Comparison of ENCODE assay signal across 15 mouse cellular contexts in the genomic region with DNA sequence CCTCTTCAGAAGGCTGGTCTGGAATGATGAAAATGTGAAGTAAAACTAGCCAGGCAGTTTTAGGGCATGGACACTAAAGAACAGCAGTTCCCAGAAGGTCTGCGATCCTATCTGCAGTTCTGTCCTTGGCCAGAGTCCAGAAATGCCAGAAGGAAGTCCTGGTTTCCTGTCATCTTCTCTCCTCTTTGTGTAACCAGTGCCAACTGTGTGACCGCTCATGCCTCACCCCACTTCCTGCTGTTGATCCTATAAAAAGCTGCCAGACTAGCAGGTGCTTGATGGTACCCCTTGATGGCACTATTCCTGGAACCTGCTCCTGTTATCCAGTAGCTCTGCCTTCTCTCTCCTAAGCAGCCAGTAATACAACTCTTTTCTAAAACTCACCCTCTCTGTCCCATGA. TPM values are rescaled to one million over a fixed set of nuclear protein-coding genes. Genes with fewer than 3 reads are reported as not detected.
DNase-seq lines count a peak whose midpoint lies in the region; ATAC-seq and TF ChIP-seq lines count a peak whose summit lies in the region.
"Had no signal": no experiment of that assay in that cellular context is flagged by ENCODE, and none has a peak within 500 bp of the region (broad histone marks: within the 10 kb centered on the region; RNA-seq: fewer than 3 reads in every experiment).

No protein-coding gene starts in this region.

- no peak overlapping the region for H3K4me2 ChIP-seq in lung, embryonic 14.5 days
- H3K4me2 ChIP-seq: heart, embryonic 15.5 days had no signal

- no peak overlapping the region for H3K9ac ChIP-seq in lung, embryonic 14.5 days
- H3K9ac ChIP-seq: forebrain, postnatal 0 days; heart, embryonic 15.5 days had no signal

- no peaks in the 10 kb centered on the region for H3K36me3 ChIP-seq in lung, embryonic 14.5 days (ENCODE audit: insufficient read depth)
- no peaks in the 10 kb centered on the region for H3K36me3 ChIP-seq in midbrain, embryonic 10.5 days
- H3K36me3 ChIP-seq: heart, embryonic 15.5 days had no signal

- H3K27me3 ChIP-seq in lung, embryonic 14.5 days (ENCODE audit: insufficient read depth, low read length) = no peaks in the 10 kb centered on the region
- H3K27me3 ChIP-seq in midbrain, embryonic 10.5 days (ENCODE audit: low read depth, poor library complexity, severe bottlenecking) = no peaks in the 10 kb centered on the region
- H3K27me3 ChIP-seq: heart, embryonic 15.5 days had no signal

- peak; percentile 16 for DNase-seq in lung, embryonic 14.5 days
- DNase-seq in lung, postnatal 25 days (ENCODE audit: low spot score) = no peak
- DNase-seq in c-Kit-positive CD71-negative TER-119-negative erythroid progenitor cells, embryonic 14.5 days (ENCODE audit: low read depth) = peak; percentile 12
- DNase-seq in cerebellum, postnatal 36 days = peak; percentile 29 to 30
- DNase-seq in adrenal gland, postnatal 4 days (ENCODE audit: low spot score in 2 of 2) = no peak
- no peak for DNase-seq in midbrain, embryonic 10.5 days (ENCODE audit: low spot score)
- no peak for DNase-seq in kidney, adult 8-10 months
- DNase-seq: adrenal gland, postnatal 25 days; forebrain, postnatal 0 days; gastrocnemius, postnatal 36 days; liver; thymus, adult 2 months had no signal

- H3K27ac ChIP-seq in lung, embryonic 14.5 days (ENCODE audit: low read depth) = no peak overlapping the region
- no peak overlapping the region for H3K27ac ChIP-seq in midbrain, embryonic 10.5 days (replicated peaks)
- H3K27ac ChIP-seq: heart, embryonic 15.5 days; kidney, postnatal 0 days had no signal

- TF ChIP-seq CTCF in lung, embryonic 14.5 days (IDR thresholded peaks at IDR 0.05; ENCODE audit: low read depth) = no peak

- WGBS in lung, embryonic 14.5 days = 63% methylated on average over 2 of the region's 2 CpGs
- WGBS in midbrain, embryonic 10.5 days = 88% methylated on average over 2 of the region's 2 CpGs

- ATAC-seq in lung, embryonic 14.5 days (ENCODE audit: insufficient read depth) = no peak; the same call in 1 of the 2 replicates
- ATAC-seq: forebrain, postnatal 0 days; lung, postnatal 0 days had no signal

- no peaks in the 10 kb centered on the region for H3K4me1 ChIP-seq in lung, embryonic 14.5 days (ENCODE audit: insufficient read depth)
- no peaks in the 10 kb centered on the region for H3K4me1 ChIP-seq in midbrain, embryonic 10.5 days
- H3K4me1 ChIP-seq: heart, embryonic 15.5 days had no signal

- H3K4me3 ChIP-seq in lung, embryonic 14.5 days (ENCODE audit: low read depth, low read length) = no peak overlapping the region
- H3K4me3 ChIP-seq in midbrain, embryonic 10.5 days = no peak overlapping the region
- H3K4me3 ChIP-seq: heart, embryonic 15.5 days had no signal

- no peaks in the 10 kb centered on the region for H3K9me3 ChIP-seq in lung, embryonic 14.5 days (ENCODE audit: low read depth, low read length)
- H3K9me3 ChIP-seq in midbrain, embryonic 10.5 days (replicated peaks) = no peaks in the 10 kb centered on the region
- H3K9me3 ChIP-seq: heart, embryonic 15.5 days had no signal

RNA-seq across cellular contexts. Expression of a gene that starts 3.2 kb away (rescaled TPM):
- 0.32 and 0.39 TPM in 2 replicates for polyA plus RNA-seq in lung, embryonic 14.5 days (2014; fragmentation: Nextera tagmentation; extraction: Ambion mirVana)
- total RNA-seq in adrenal gland, postnatal 4 days (2021) = under 1 TPM; 0.31 TPM
- 0.12 and 0.19 TPM in 2 replicates for polyA plus RNA-seq in midbrain, embryonic 10.5 days (2016; fragmentation: Nextera tagmentation; extraction: Ambion mirVana)
- total RNA-seq: adrenal gland, postnatal 25 days; forebrain, postnatal 0 days; gastrocnemius, postnatal 36 days had no signal

RNA-seq across cellular contexts. Expression of a gene that starts 41.3 kb away (rescaled TPM):
- 48.2 and 51.0 TPM in 2 replicates for polyA plus RNA-seq in lung, embryonic 14.5 days (2014; fragmentation: Nextera tagmentation; extraction: Ambion mirVana)
- total RNA-seq in adrenal gland, postnatal 4 days (2021) = 10 to 100 TPM; 87.6 to 95.1 TPM
- 35.6 and 38.6 TPM in 2 replicates for polyA plus RNA-seq in midbrain, embryonic 10.5 days (2016; fragmentation: Nextera tagmentation; extraction: Ambion mirVana)

Comparison
In these comparisons a context has a peak if more than half of its experiments do, and no peak if none do; other contexts are left out.
1. DNase-seq: peak in lung, embryonic 14.5 days (single experiment), c-Kit-positive CD71-negative TER-119-negative erythroid progenitor cells, embryonic 14.5 days (single experiment) and cerebellum, postnatal 36 days (2 of 2); none in lung, postnatal 25 days (single experiment), adrenal gland, postnatal 4 days (0 of 2), midbrain, embryonic 10.5 days (single experiment) and kidney, adult 8-10 months (0 of 2).